Mouse (Mus musculus) C2C12 (cell line): ENCODE measurements around the gene Tnfrsf1a.

Experiments
- CEBPB ChIP-seq: IDR thresholded peaks from one replicate; pipeline ENCODE4 v1.6.1; 2011; ENCODE audit warnings: low read depth, mild to moderate bottlenecking, control low read depth, moderate library complexity
- CTCF ChIP-seq: IDR thresholded peaks from one replicate; pipeline ENCODE4 v1.5.1; 2011; ENCODE audit not compliant: control insufficient read depth, insufficient read depth, insufficient read length
- FOSL1 ChIP-seq: IDR thresholded peaks from one replicate; pipeline ENCODE4 v1.8.0; 2011; ENCODE audit warnings: mild to moderate bottlenecking, low read length; ENCODE audit not compliant: poor library complexity, insufficient read depth, severe bottlenecking
- USF1 ChIP-seq: IDR thresholded peaks from one replicate; pipeline ENCODE4 v1.6.1; 2011; ENCODE audit warnings: low read depth, mild to moderate bottlenecking, control low read depth, moderate library complexity

- no peak for TF ChIP-seq CTCF
- TF ChIP-seq USF1 = no peak
- no peak for TF ChIP-seq CEBPB
- TF ChIP-seq FOSL1 = no peak
Observed at GRCm38 (mm10) chr6:125308921-125309320, 40.2 kb upstream of the Tnfrsf1a start.
